Mouse (Mus musculus): ENCODE measurements around the gene Tpp1. TPM values are rescaled to one million over a fixed set of nuclear protein-coding genes. Genes with fewer than 3 reads are reported as not detected.

The Tpp1 gene
- polyA plus RNA-seq, 1 experiment from 2014 or later: 78.8 TPM

DNA sequence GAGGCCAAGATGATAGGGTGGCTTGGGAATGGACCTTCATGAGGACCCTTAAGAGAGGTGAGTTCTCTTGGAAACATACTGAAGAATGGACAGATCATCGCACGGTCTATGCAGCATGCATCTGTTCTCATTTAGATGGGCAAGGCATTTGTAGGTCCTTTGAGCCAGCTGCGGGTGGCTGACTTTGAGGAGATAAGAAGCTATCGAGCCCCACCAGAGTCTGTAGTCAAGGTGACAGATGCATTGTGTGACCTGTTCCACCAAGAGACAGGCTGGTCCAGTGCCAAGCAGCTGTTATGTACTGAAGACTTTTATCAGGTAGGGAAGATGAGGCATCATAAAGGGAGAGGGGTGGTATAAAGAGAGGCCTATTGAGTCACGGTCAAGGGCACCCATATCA lies 43.3 kb downstream of the Tpp1 start:
- WGBS: 91% methylated on average over 5 of the region's 5 CpGs

DNA sequence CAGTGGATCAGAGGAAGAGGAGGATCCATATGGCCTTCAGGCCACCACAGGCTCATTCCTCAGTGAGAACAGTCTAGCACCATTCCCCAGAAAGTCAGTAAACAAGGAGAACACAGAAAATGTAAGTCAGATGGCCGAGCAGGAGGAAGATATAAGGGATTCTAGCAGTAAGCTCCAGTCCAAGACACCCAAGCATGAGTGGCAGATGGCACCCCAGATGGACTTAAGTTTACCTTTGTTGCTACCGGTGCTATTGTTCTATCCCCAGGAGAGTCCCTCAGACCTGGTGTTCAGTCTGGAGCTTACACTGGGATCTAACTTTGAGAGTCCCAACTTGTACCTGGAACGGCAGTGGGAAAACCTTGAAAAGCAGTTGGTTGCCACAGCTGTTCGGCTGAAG lies 48.2 kb downstream of the Tpp1 start:
- Histone ChIP-seq H3K4me2 (no peak overlapping the region), H3K4me3 (no peak overlapping the region), H3K9me3 (no peaks in the 10 kb centered on the region), H3K27me3 (no peaks in the 10 kb centered on the region), H3K36me3 (no peaks in the 10 kb centered on the region), H3K4me1 (no peaks in the 10 kb centered on the region), H3K9ac (no peak overlapping the region), H3K27ac (no peak overlapping the region)
- no peak for ATAC-seq (ENCODE audit: borderline replicate concordance, extremely low read depth, low FRiP score, low TSS enrichment)
- 92% methylated on average over 4 of the region's 4 CpGs for WGBS

More for the DNA sequence above, 43.3 kb downstream of the Tpp1 start:
- H3K27ac ChIP-seq: no peak overlapping the region
- H3K4me2 ChIP-seq: no peak overlapping the region
- no peak overlapping the region for H3K9ac ChIP-seq
- no peaks in the 10 kb centered on the region for H3K4me1 ChIP-seq
- H3K9me3 ChIP-seq: no peaks in the 10 kb centered on the region
- H3K27me3 ChIP-seq: no peaks in the 10 kb centered on the region
- ATAC-seq (ENCODE audit: borderline replicate concordance, extremely low read depth, low FRiP score, low TSS enrichment): no peak
- H3K36me3 ChIP-seq: no peaks in the 10 kb centered on the region
- no peak overlapping the region for H3K4me3 ChIP-seq

DNA sequence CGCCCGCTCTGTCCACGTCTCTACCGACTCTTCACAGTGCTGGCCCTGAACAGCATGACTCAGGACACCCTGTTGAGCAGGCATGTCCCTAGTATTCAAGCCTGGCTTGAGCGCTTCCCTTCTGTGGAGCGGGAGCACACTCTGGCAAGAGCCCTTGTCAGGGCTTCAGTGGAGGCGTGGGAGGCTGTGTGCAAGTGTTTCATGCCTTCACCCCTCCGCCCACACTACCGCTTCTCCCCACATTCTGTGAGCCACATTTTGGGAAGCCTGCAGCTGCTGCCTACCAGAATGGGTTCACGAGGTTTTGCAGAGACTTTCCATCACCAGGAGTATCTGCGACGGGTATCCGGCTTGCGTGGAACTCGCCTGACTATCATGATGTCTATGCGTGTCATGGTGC lies 48.9 kb downstream of the Tpp1 start:
- ATAC-seq (ENCODE audit: borderline replicate concordance, extremely low read depth, low FRiP score, low TSS enrichment): no peak
- WGBS: 86% methylated on average over 16 of the region's 16 CpGs
- Histone ChIP-seq H3K27me3 (no peaks in the 10 kb centered on the region), H3K4me2 (no peak overlapping the region), H3K4me1 (no peaks in the 10 kb centered on the region), H3K9me3 (no peaks in the 10 kb centered on the region), H3K36me3 (no peaks in the 10 kb centered on the region), H3K27ac (no peak overlapping the region), H3K4me3 (no peak overlapping the region), H3K9ac (no peak overlapping the region)

Other genes with a start within 250 kb of the Tpp1 start
- 36.9 and 40.0 TPM in 2 replicates for gene Smpd1, start 197.9 kb downstream of the Tpp1 start, polyA plus RNA-seq (2015; fragmentation: Nextera tagmentation; extraction: Ambion mirVana)
- gene Apbb1, start 170.6 kb downstream of the Tpp1 start, polyA plus RNA-seq (2015; fragmentation: Nextera tagmentation; extraction: Ambion mirVana): 43.6 and 47.8 TPM in 2 replicates
- gene Hpx, start 152.1 kb downstream of the Tpp1 start, polyA plus RNA-seq (2015; fragmentation: Nextera tagmentation; extraction: Ambion mirVana): 1.1 and 2.4 TPM in 2 replicates
- 54.9 and 59.9 TPM in 2 replicates for gene Trim3, start 118.7 kb downstream of the Tpp1 start, polyA plus RNA-seq (2015; fragmentation: Nextera tagmentation; extraction: Ambion mirVana)
- gene Timm10b, start 112.2 kb downstream of the Tpp1 start, polyA plus RNA-seq (2015; fragmentation: Nextera tagmentation; extraction: Ambion mirVana): 187 TPM in 2 replicates
- gene Arfip2, start 111.8 kb downstream of the Tpp1 start, polyA plus RNA-seq (2015; fragmentation: Nextera tagmentation; extraction: Ambion mirVana): 77.3 and 79.1 TPM in 2 replicates
- 33.8 and 34.3 TPM in 2 replicates for gene Gm45799, start 111.7 kb downstream of the Tpp1 start, polyA plus RNA-seq (2015; fragmentation: Nextera tagmentation; extraction: Ambion mirVana)
- gene Dnhd1, start 101.4 kb downstream of the Tpp1 start, polyA plus RNA-seq (2015; fragmentation: Nextera tagmentation; extraction: Ambion mirVana): 1.1 TPM in 2 replicates
- 383 and 394 TPM in 2 replicates for gene Ilk, start 15.6 kb downstream of the Tpp1 start, polyA plus RNA-seq (2015; fragmentation: Nextera tagmentation; extraction: Ambion mirVana)
- 39.6 and 41.4 TPM in 2 replicates for gene Rrp8, start 14.8 kb downstream of the Tpp1 start, polyA plus RNA-seq (2015; fragmentation: Nextera tagmentation; extraction: Ambion mirVana)
- 131 and 136 TPM in 2 replicates for gene Taf10, start 7.9 kb downstream of the Tpp1 start, polyA plus RNA-seq (2015; fragmentation: Nextera tagmentation; extraction: Ambion mirVana)
- 9.3 and 9.4 TPM in 2 replicates for gene Dchs1, start 35.4 kb upstream of the Tpp1 start, polyA plus RNA-seq (2015; fragmentation: Nextera tagmentation; extraction: Ambion mirVana)
- gene Mrpl17, start 58.9 kb upstream of the Tpp1 start, polyA plus RNA-seq (2015; fragmentation: Nextera tagmentation; extraction: Ambion mirVana): 340 and 374 TPM in 2 replicates
- gene Gm4070, start 201.7 kb upstream of the Tpp1 start, polyA plus RNA-seq (2015; fragmentation: Nextera tagmentation; extraction: Ambion mirVana): 0.47 and 0.60 TPM in 2 replicates